Mouse (Mus musculus) heart, postnatal 10 days (tissue): ENCODE measurements around the gene Gucd1. TPM values are rescaled to one million over a fixed set of nuclear protein-coding genes. Genes with fewer than 3 reads are reported as not detected.
A peak's percentile ranks its signal among the peaks of the same experiment; 100 is the strongest.
"Not testable (repeated sequence)": the region's sequence is repeated elsewhere in the genome, so short reads cannot be mapped to it uniquely, and the experiment has no call there.

Experiments used
- DNase-seq, 2 experiments: peaks; one replicate each; pipeline ENCODE4 v3.0.0; 2021
- intact Hi-C: fragments of 180-260 bp; cut with DNase I; formaldehyde crosslinking; loops from one replicate; pipeline ENCODE4 v1.15.1; 2025
- total RNA-seq, 2 experiments: library from RNA; stranded (reverse); gene quantifications; 2 replicates each; pipeline ENCODE4 v1.2.3; 2021

The Gucd1 gene
- total RNA-seq, 2 experiments from 2014 or later: 42.8 to 44.0 TPM

DNA sequence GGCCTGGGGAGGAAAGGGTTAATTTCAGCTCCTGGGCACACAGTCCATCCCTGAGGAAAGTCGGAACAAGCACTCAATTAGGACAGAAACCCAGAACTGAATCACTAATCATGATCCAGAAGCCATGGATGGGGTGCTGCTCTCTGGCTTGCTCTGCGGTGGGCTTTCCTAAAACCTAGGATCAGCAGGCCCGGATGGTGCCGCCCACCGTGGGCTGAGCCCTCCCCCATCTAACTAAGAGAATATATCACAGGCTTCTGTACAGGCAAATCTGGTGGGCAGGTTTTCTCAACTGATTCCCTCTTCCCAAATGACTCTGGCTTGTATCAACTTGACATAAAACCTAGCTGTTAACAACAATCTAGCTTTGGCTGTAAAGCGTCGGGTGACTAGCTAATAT, 30.1 kb upstream of the Gucd1 start:
- intact Hi-C loops: no loop called here
- DNase-seq: no peak

DNA sequence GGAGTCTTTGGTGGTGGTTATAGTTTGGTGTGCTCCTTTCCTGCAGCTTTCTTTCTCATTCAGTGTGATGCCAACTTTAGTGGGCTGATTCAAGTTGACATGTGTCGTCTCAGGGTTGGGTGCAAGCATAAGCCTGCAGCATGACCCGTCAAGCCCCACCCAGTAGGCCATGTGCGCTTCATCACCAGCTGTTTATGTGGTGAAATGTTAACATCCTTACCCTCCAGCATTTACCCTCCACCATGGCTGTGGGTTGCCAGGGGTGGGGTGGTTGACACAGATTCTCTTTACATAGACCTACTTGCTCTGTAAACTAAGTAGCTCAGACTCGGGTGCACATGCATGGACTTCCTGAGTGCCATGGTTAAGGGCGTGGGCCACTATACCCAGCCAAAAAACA, 18.4 kb upstream of the Gucd1 start:
- intact Hi-C loops: no loop called here
- no peak for DNase-seq

DNA sequence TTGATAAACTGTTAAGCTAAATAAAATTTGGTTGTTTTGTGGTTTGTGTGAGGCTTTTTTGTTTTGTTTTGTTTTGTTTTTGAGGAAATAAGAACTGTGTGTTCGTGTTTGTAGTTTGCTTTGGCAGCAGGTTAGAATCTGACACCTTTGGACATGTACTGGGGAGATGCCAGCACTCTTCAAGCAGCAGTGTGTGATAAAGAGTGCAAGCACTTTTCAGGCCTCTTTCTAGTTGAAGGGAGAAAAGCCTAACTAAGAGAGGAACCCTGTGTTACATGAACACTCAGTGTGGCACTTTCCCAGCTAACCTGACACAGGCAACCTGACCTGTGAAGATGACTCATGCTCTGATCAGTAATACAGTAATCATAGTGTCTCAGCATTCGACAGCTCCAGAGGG, 17.7 kb upstream of the Gucd1 start:
- DNase-seq: peak; percentile 50 to 57
- intact Hi-C loops: no loop called here

DNA sequence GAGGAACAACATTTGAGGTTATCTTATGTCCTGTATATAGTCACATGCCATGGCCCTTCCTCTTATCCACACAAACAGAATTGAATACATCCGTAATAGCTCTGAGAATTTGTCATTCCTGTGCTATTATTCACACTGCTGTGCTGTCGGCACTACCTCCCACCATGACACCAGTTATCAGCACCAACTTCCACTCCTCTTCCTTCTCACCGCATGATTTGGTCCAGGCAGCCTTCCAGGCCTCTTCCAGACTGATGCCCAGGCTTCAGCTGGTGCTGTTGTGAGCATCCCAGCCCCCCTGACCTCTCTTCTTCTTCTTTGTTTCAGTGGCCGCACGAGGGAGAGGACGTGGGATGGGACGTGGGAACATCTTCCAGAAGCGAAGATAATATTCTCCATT, 17.2 kb upstream of the Gucd1 start:
- intact Hi-C loops: no loop called here
- DNase-seq: peak in 1 of 2 experiments; percentile 59

DNA sequence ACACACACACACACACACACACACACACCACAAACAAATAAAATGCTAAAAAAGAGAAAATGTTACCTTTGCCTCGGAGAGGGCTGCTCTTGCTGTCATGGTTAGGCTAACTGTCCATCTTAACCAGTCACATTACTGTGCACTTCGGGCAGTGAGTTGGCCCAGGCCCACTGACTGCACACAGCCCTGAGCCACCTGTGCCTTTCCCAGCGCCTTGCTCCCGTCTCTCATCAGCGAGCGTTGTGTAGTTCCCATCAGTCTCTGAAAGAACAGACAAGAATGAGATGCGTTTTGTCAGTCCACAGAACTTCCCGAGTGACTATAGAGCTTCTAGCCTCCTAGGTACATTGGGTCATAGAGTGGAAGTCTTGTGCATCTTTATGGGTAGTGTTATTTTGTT, 16.4 kb upstream of the Gucd1 start:
- intact Hi-C loops: no loop called here
- no peak for DNase-seq

DNA sequence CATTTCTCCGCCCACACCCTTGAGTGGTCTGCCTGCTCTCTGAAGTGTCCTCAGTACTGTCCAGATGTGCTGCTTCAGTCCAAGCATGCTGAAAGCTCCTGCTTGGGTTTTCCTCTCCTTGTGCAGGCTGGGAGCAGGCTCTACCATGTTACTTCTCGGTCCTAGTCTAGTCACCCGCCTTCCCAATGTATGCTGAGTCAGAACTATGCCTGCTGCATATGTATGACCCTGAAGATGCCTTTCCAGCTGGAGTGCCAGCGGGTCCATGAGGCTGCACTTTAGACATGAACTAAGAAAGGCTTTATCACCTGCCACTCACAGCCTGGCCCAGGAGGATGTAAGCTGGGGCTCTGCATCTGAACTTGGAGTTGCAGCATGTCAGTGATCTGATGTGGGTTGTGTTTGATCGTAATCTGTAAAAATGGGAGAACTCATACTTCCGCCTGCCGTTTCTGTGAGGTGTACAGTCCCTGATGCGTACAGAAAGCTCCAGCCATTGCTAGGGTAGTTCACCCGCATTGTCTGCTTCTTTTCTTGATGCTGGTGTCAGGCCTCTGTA, 13.8 kb upstream of the Gucd1 start:
- intact Hi-C loops: no loop called here
- no peak for DNase-seq

DNA sequence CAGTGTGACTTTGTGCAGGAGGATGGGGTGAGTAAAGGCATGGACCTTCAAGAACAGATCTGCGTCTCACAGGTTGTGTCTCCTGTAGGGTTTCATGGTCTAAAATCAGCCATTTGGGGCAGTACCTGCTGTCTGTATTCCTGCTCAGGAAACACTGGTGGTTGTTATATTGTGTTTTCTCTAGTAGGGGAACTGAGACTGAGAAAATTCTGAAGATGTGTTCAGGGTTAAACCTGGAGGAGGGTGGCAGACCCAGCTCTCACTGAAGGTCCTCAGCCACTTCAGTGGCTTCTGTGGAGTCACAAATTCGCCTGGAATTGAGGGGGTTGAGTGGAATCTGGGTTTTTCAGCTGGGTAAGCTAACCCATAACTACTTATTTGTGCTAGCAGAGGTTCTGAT, 12.6 kb upstream of the Gucd1 start:
- intact Hi-C loops: no loop called here
- DNase-seq: no peak

DNA sequence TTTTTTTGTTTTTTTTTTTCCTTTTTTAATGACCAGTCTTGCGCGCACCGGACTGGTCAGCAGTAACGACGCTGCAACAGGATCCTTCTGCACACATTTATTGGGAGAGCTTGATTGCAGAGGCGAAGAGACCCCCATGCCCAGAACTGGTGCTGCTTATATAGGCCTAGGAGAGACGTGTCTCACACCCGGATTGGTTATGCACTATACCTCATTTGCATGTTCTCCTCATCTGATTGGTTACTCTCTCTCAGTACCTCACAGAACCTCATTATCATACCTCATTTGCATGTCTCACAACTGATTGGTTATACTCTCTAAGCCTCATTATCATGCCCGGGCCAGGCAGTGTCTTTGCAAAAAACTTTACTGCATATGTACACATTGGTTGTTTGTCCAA, 7.7 kb upstream of the Gucd1 start:
- DNase-seq, intact Hi-C loops: not testable (repeated sequence)

DNA sequence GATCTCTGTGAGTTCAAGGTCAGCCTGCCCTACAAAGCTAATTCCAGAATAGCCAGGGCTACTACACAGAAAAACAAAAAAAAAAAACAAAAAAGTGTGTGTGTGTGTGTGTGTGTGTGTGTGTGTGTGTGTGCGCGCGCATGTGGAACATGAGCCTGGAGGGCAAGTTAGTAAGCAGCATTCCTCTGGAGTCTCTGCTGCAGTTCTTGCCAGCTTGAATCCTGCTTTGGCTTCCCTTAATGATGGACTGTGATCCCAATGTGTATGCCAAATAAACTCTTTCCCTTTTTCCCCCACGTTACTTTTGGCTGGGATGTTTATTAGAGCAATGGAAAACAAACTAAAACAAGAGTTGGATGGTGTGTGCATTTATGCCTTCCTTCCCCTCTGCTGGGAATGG, 3.9 kb upstream of the Gucd1 start:
- intact Hi-C loops: no loop called here
- DNase-seq: no peak

DNA sequence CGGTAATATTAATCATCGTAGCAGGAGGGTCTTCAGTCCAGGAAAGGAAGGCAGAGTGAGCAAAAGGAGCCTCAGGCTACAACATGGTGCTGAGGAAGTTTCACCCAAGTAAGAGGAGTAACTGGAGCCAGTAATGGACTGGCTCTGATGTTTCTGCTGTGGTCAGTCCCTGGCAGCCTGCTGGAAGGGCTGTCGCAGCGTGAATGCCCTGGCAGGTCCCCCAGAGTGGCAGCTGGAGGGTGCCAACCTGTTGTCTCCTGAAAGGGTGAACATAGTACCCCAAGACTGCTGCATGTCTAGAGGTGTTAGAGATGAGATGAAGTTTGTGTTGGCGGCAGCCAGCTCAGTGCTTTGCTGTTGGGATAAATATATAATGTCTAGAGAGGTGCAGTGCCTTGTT, 2.8 kb upstream of the Gucd1 start:
- no peak for DNase-seq
- intact Hi-C loops: no loop called here

DNA sequence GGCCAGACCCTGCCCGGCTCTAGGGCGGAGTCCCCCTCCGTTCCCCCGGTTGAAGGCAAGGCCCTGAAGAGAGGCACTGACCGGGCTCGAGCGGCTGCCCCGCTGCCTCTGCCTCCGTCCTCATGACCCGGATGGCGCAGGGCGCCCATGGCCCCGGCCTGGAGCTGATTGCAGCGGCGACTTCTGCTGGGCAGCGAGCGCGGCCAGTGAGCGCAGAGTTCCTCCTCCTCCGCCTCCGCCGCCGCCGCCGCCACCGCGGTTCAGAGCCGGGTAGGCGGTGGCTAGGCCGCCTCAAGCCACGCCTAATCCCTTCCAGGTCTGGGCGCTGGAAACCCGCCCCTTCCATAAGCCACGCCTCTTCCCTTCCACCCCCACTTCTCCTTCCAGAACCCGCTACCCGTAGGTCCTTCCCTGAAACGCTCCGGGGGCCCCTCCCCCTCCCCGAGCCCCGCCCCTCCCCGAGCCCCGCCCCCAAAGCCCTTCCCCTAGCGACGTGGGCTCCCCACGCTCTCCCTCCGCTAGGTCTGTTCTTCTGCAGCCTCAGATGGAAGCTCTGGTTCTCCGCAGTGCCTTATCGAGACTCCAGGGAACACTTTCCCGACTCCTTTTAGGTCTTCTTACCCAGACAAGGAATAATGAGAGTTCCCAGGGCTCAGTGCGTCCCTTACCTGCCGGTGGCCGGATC, 557 bp downstream of the Gucd1 start, which contains the start of gene Snrpd3:
Snrpd3 (plus strand) TSS at position 479 of the 685 bp plus-strand sequence.
- peak; percentile 95 to 96 for DNase-seq
- intact Hi-C loops: no loop called here

DNA sequence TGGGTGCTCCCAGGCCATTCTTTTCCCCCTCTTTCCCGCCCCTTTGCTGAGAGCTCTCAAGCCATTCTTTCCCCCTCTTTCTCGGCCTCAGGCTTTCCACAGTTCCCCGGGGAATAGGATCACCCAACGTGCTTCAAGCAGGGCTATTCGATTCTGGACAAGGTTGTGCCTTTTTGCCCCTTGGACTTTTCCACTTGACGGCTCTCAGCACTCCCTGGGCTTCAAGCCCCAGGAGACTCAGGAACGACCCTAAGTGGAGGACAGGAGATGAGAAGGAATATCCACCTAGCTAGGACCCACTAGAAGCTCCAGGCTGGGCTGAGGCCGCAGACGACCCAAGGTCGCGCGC, 1.1 kb downstream of the Gucd1 start:
- no peak for DNase-seq
- intact Hi-C loops: no loop called here

DNA sequence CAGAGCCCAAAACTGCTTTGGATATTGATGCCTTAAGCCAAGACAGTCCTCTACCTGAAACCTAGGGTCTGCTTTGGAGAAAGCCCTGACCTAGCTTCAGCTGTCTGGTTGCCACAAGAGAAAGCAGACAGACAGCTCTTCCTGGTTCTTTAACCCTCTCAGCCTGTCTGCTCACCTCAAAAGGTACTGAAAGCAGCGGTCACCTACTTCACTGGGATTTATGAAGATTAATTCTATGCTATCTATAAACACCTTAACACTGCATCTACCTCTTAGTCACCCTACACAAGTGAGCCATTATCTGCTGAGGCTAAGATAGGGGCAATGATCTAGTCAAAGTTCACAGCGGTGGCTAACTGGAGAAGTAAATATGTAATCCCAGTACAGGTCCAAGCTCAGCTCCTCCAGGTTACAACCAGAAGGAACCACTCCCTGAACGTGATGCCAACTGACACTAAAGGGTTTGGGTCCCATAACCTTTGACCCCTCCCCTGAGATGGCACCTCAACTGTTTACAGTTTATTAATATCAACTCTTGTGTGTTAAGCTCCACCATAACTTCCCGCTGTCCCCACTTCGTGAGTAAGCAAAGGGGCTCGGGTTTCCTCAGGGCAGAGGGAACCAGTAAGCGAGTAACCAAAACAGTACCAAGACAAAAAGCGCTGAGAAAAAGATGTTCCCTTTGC, 1.6 kb downstream of the Gucd1 start:
- intact Hi-C loops: no loop called here
- peak in 1 of 2 experiments; percentile 31 for DNase-seq

DNA sequence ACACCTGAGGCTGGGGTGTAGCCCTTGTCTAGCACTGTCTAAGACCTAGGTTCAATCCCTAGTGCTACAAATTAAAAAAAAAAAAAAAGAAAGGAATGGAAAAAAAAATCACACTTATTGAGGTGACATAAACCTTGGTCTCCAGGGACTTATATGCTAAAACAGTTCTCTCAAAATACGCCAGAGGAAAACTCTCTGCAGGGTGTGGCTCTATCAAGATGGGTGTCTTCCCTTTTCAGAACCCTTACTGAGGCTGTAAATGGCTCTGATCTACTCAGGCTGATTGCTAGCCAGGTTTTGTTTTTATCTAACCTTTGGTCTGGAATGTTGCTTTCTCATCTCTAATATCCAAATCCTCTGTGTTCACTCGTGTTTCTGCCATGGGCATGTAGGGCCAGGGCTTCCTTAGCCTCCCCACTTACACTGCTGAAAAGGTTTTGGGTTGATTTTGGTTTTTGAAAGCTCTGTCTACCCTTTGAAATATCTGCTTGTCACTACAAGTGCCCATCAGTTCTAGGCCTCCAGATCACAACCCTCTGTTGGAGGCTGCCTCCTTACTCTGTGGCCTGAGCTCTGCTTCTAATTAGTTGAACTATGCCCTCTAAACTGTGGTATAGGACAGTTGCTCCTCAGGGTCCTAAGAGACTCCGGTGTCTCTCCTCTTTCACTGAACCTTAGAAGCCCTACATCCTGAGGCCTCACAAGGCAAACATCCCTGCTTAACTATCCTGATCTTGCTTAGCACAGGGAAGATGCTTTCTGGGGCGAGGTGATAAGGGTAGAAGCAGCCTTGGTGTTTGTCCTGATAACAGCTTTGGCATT, 2.3 kb downstream of the Gucd1 start:
- intact Hi-C loops: no loop called here
- no peak for DNase-seq

DNA sequence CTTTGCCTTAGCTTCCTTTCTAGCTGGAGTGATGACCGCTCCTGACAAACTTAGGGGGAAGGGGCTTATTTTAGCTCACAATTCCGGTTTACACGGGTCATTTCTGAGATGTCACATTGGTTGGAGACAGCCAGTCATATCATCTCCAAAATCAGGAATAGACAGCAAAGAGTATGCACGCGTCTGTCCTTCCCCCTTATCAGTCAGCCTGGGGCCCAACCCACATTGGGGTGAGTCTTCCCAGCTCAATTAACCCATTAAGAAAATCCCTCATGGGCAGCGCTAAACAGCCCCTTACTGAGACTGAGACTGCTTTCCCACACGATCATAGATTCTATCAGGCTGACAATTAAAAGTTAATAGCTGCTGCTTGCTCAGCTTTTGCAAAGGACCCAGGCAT, 3.4 kb downstream of the Gucd1 start:
- intact Hi-C loops: no loop called here
- DNase-seq: no peak

DNA sequence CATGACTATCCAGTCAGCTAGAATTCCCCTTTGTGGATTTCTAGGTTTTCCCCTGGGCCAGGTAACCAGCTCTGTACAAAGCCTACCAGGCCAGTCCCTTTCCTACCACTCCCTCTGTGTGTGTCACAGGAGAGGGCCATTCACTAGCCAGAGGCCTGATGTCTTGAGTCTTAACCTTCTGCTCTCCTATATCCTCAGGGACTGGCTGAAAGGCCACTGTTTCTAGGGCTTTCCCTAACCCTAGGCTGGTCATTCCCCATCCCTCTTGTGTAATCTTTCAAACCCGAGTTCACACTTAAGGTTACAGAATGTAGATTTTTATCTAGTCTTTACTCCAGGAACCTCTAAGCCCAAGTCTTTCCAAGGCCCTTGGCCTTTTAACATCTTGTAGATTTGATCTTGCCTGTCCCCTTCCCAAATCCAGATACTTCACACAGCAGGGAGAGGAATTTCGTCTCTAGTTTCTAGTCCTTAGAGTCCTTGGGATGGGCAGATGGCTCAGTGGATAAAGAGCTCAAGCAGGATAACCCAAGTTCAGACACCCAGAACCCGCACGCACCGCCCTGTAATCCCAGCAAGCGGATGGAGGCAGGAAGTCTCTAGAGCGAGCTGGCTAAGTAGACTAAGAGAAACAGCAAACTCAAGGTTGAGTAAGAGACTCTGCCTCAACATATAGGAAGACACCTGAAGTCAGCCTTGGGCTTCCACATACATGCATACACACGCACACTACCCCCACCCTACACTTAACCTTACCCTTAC, 4.3 kb downstream of the Gucd1 start:
- DNase-seq: no peak
- intact Hi-C loops: no loop called here

DNA sequence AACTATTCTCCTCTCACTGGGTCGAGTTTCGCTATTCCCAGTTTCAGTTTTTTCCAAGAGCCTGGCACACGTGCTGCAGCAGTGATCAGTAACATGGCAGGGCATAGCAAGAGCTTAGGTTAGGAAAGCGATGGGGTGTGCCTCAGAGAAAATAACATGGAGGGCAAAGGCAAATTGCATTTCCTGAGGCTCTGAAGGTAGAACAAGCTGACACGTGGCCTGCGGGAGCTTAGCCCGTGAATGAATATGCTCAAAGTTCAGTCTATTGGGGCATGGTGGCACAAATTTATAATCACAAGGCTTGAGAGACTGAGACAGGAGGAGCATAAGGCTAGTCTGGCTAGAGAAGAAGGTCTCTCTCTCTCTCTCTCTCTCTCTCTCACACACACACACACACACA, 5.0 kb downstream of the Gucd1 start:
- DNase-seq: no peak
- intact Hi-C loops: no loop called here

DNA sequence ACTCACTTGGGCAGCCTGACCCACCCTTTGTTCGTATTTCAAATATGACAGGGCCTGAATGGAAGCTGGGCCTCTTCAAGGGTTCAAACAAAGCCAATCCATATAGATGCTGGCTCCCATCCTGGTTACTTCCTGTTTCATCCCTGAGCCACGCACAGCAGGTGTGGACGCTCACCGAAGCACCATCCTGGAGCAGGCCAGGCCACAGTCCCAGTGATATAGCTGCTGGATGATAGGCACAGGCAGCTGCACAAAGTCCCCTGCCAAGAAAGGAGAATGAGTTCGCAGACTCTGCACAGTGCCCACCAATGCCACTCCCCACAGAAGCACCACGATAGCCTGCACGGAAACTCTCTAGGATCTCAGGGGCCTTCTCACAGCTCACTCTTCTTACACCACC, 5.9 kb downstream of the Gucd1 start:
- no peak for DNase-seq
- intact Hi-C loops: no loop called here

DNA sequence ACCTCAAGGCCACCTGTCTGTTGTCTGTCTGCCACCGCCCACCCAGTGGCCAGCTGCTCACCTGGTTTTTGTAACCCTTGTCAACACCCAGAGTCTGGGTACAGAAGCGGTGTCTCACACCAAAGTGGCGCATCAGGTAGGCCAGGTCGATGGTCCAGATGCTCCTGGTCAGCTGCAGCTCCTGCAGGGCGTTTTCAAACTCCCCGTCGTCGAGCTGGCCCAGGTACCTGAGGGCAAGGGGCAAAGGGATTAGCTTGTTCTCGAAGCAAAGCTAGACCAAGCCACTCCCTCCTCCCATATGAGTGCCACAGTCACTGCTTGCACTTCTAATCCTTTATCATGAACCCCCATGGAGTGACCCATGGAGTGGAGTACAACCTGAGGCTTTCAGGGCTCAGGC, 6.7 kb downstream of the Gucd1 start:
- intact Hi-C loops: no loop called here
- no peak for DNase-seq

DNA sequence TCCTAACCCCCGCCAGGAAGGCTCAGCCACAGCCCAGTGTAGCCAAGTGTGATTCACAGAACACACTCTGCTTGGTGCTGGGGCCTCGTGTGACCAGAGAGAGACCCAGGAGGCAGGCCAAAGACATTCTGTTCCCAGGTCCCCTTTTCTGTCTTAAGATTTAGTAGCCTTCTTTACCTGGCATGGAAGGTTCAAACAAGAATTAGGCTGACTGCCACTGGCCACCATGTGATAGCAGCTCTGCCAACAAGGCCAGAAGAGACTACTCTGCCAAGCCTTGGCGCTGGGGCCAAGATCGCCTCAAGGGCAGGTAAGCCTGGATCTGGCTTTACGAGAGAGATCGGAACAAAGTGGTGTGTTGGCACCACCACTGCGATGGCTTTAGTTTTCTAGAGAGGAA, 7.3 kb downstream of the Gucd1 start:
- intact Hi-C loops: no loop called here
- peak; percentile 80 to 84 for DNase-seq

DNA sequence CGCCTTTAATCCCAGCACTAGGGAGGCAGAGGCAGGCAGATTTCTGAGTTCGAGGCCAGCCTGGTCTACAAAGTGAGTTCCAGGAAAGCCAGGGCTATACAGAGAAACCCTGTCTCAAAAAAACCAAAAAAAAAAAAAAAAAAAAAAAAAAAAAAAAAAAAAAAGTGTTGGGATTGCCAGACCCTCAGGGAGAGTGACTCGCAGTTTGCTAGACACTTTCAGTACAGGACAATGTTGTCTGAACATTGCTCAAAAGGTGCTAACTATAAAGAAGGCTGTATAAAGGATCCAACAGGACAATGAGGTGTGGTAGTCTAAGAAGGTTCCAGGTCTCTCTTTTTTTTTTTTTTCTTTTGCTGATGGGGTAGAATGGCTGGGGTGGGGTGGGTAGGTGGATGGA, 11.8 kb downstream of the Gucd1 start:
- intact Hi-C loops: not testable (repeated sequence)

More for the DNA sequence above, 11.8 kb downstream of the Gucd1 start:
- not testable (repeated sequence) for DNase-seq
